Mouse (Mus musculus) testis, adult 2 months (tissue): Measurements from ENCODE around the gene 6820408C15Rik.

Experiments
- CTCF ChIP-seq: fragments of 200-500 bp; IDR thresholded peaks from 2 replicates; pipeline ENCODE4 v1.5.1; 2012; ENCODE audit warnings: low read depth, mild to moderate bottlenecking, inconsistent platforms, low read length, moderate library complexity; ENCODE audit not compliant: control insufficient read depth, insufficient read depth, insufficient replicate concordance
- POLR2A ChIP-seq: fragments of 200-500 bp; IDR thresholded peaks from 2 replicates; pipeline ENCODE4 v1.6.1; 2012; ENCODE audit warnings: low read depth, mild to moderate bottlenecking, inconsistent platforms, low read length, moderate library complexity; ENCODE audit not compliant: control insufficient read depth

- TF ChIP-seq POLR2A, result no peak
- TF ChIP-seq CTCF, result no peak
Observed at GRCm38 (mm10) chr2:152384191-152384590, 31.2 kb upstream of the 6820408C15Rik start.
